Mouse (Mus musculus) spleen, adult 18-20 months (tissue): ENCODE measurements around the gene Mrpl12.

Experiments
- DNase-seq, 2 experiments: peaks; one replicate each; pipeline ENCODE4 v3.0.0; 2022; ENCODE audit warnings: mixed read lengths in 2 of 2

The Mrpl12 gene

DNA sequence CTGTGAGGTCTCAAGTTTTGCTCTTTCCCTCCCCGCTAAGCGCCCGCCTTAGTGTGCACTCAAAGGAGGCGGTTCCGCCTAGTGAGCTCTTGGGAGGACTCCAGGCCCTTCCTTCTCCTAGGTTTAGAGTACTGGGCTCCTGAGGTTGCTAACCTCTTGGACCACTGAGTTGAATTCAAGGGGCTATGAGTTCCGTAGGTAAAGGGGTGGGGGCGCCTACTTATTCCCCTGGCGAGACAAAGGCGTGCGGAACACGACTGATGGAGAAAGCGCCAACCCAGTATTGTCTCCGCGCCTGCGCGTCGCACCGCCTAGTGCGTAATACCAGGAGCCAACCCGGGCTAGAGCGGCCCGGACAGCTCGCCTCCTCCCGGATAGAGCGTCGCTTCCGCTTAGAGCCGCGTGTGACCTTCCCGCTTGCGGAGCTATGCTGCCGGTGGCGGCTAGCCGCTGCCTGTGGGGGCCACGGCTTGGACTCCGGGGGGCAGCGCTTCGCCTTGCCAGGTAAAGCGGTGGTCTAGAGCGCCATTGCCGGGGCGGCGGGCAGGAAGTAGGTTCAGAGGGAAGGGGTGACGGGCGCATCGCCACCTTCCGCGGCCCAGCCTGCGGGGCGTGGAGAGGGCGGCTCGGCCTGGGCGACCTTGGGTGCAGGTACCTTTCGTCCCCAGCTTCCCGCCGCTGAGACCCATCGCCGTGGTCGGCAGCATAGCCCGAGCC lies at the start of gene Mrpl12:
TSS of gene Mrpl12 (plus strand) at position 349 of the 717 bp plus-strand sequence.
- peak; percentile 76 to 82 for DNase-seq

GRCm38 (mm10) chr11:120437152-120437856 lies 47.1 kb upstream of the Mrpl12 start, which contains the start of gene Nploc4:
Gene Nploc4, minus strand, starts transcription at chr11:120437708.
- peak; percentile 74 to 87 for DNase-seq

DNA sequence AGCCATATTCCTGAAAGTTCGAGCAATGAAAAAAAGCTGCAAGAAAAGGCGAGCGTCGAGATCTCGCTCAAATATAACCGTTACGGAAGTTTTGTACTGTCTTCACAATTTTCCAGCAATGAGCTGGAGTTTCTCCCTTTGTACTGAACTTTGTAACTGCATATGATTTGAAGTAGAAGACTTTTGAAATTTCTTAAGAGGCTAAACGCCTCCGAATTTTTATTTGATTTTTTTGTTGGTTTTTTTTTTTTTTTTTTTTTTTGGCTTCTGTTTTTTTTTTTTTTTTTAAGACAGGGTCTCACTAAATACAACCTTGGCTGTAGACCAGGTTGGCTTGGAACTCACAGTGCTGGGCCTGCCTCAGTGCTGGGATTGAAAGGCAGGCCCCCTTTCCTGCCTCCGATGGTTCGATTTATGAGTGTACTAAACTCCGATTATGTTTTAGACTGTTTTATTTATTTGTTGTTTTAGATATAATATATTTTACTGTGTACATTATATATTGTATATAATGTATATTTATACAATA lies 46.5 kb upstream of the Mrpl12 start:
- DNase-seq = no peak

GRCm38 (mm10) chr11:120442344-120442743 lies 42.1 kb upstream of the Mrpl12 start, which contains the start of gene Tspan10:
Gene Tspan10, plus strand, starts transcription at chr11:120442644.
- no peak for DNase-seq

- no peak for DNase-seq
These were observed 41.6 kb upstream of the Mrpl12 start for GRCm38 (mm10) chr11:120442765-120443280.

DNA sequence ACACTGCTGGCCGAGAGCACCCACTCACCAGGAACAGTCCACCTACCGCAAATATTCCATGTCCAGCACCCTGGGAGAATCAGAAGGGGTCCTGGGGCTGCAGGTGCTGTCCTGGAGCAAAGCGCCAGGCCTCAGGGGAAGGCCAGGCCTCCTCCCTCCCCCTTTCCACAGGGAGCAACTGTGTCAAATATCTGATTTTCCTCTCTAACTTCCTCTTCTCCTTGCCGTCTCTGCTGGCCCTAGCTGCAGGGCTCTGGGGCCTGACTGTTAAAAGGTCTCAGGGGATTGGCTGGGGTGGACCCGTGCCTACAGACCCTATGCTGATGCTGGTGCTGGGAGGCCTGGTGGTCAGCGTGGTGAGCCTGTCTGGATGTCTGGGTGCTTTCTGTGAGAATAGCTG lies 40.3 kb upstream of the Mrpl12 start:
- DNase-seq = no peak

DNA sequence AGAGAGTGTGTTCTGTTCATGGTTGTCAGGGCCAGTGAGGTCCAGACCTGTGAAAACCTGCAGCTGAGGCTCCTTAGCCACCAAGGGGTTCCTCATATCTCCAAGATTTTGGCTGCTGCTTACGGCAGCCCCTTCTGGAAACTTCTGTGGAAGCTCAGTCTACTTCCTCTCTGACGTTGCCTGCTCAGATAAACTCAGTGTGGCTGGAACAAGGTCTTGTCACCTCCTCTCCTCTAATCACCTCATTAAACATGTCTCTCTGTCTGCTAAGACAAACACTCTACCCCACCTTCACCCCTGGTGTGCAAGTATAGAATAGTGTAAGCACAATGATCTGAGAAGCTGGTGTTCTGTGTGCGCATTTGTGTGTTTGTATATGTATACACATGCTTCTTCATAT lies 38.9 kb upstream of the Mrpl12 start:
- DNase-seq = no peak

GRCm38 (mm10) chr11:120447179-120447578 lies 37.2 kb upstream of the Mrpl12 start:
- DNase-seq = no peak

DNA sequence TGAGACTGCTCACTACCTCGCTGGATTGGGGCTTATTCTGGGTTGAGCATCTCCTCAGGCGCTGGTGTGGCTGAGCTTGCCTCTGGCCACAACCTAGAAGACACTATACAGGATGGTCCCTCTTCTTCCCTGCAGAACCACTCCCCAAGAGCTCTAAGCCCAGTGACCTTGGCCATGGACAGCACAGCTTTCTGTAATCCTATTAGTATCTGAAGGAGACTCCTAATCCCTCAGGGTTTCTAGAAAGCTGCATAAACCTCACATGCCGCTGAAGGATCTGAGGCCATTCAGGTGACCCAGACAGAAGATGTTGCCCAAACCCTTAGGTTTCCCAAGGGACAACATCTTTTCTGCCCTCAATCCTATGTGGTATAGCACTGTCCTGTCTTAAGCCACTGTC lies 32.2 kb upstream of the Mrpl12 start:
- no peak for DNase-seq

- no peak for DNase-seq
These were observed 31.1 kb upstream of the Mrpl12 start, which contains the start of gene Pde6g for GRCm38 (mm10) chr11:120453306-120453705. Gene Pde6g, minus strand, starts transcription at chr11:120453500.

- DNase-seq = no peak
These were observed 29.4 kb upstream of the Mrpl12 start for GRCm38 (mm10) chr11:120454965-120455364.

GRCm38 (mm10) chr11:120455413-120455812 lies 29.0 kb upstream of the Mrpl12 start:
- no peak for DNase-seq

DNA sequence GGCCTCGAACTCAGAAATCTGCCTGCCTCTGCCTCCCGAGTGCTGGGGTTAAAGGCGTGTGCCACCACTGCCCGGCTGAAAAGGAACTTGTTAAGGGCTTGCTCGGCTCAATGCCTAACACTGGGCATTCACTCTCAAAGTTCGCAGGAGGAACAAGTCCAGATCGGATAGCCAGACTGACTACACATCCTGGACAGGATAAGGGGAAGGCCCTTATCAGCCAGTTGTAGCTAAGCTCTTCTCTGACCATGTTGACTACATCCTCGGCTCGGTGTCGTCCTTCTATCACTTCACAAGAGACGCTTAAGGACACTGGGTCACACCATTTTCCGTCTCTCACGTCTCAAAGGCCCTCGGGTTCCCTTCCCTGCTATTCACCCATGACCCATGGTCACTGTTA lies 27.0 kb upstream of the Mrpl12 start:
- DNase-seq = no peak

DNA sequence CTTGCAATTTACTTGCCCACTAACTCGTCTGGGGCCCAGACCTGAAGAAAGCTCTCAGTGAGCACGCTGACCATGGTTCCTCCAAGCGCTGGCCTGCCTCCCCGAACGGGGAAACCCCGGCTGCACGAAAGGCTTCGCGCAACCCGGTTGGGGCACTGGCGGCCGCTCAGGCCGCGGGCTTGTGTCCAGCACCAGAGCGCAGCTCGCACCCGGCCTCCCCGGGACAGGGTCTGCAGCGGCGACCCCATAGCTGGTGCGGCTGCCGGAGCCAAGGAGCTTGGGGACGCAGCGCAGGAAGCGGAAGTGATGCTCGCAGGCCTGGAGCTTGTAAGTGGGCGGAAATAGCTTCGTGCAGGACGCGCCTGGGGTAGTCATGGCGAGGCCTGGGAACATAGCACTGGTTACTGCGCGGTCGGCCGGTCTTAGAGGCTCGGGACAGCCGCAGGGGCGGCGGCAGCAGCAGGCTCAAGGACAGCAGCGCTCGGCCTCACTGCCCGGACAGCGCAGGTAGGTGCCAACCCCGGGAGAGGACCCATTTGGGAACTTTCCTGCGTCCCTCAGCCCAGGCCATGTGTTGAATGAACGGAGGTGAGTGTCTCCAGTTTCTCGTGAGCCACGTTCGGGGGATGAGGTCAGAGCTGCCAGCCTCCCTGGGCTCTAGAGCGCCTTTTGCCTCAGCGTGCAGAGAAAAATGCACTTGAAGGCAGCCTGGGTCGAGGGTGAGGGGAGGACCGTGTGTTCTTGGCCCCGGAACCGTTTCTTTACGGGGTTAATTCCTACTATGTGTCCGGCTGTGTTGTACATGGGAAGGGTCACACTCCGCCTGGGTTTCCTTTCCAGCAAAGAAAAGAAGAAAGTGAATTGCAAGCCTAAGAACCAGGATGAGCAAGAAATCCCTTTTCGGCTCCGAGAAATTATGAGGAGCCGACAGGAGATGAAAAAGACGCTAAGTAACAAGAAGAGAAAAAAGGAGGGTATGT lies 26.4 kb upstream of the Mrpl12 start, which contains the start of the genes Oxld1 and Ccdc137:
TSS of gene Oxld1 (minus strand) at position 297 of the 980 bp plus-strand sequence.
TSS of gene Ccdc137 (plus strand) at position 344 of the 980 bp plus-strand sequence.
- peak; percentile 52 to 71 for DNase-seq

DNA sequence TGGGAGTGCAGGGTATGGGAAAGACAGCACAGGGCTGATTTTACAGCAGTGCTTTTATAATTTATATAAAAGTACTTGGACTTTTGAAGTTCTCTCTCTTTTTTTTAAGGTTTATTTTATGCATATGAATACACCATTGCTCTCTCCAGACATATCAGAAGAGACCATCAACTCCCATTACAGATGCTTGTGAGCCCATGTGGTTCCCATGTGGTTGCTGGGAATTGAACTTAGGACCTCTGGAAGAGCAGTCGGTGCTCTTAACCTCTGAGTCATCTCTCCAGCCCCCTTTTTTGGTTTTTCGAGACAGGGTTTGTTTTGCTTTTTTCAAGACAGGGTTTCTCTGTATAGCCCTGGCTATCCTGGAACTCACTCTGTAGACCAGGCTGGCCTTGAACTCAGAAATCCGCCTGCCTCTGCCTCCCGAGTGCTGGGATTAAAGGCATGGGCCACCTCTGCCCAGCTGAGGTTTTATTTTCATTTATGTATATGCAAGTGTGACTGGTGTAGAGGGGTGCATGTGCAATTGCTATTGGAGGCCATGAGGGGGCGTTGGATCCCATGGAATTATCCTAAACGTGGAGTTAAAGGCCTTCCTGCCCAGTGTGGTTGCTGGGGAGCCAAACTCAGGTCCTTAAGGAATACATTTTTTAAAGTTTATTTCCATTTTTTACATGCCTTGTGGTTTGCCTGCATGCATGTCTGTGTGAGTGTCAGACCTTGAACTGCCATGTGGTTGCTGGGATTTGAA lies 25.4 kb upstream of the Mrpl12 start:
- DNase-seq = no peak

DNA sequence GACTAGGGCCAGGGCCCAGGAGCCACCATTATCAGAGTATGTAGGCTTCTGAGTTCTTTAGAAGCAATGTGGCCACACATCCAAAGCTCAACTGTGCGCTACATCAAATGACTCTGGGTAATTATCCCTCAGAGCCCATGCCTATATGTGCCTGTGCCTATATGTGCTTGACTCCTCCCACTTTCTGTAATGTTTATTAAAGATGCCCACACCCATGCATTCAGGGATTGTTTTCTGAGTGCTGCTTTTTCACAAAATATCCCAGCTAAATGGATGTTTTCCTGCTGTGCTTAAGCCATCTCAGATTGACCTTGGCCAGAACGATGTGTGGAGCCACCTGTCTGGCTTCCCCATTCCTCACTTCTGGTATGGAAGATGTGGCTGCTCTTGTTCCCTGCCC lies 20.9 kb upstream of the Mrpl12 start:
- DNase-seq = no peak

GRCm38 (mm10) chr11:120464365-120464764 lies 20.0 kb upstream of the Mrpl12 start:
- no peak for DNase-seq

DNA sequence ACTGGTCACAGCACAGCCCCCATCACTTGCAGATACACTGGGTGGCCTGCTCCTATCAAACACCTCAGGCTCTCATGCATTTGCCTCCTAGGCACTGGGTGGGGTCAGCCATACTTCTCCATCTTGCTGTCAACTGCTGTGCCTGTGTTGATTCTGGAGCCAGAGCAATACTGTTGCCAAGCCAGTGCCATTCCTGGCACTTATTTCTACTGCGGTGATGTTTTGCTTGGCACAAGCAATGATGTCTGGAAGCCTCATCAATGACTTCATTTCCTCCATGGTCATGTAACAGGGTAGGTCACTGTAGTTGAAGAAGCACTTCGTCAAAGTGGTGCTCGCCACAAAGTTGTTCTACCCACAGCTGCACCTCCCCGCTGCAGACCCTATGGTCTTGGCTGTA lies 18.9 kb upstream of the Mrpl12 start:
- DNase-seq = no peak

- DNase-seq = peak; percentile 90
These were observed 17.2 kb upstream of the Mrpl12 start, which contains the start of gene Arl16 for GRCm38 (mm10) chr11:120467051-120467735. Gene Arl16, minus strand, starts transcription at chr11:120467607.

DNA sequence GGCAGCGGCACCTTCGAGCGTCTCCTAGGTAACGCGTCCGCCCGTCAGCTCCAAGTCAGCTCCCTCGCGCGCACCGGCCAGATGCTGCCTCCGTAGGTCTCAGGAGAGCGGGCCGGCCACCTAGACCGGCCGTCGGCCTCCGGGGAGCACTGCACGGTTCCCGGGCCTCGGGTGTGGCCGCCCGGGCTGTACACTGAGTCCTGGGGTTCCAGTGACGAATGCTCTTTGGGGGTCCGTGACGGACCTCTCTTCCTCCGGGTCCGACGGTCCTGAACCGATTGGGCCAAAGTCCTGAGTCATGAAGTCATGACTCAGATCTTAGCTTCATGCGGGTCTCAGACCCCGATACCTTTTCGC lies 16.7 kb upstream of the Mrpl12 start:
- DNase-seq = no peak

DNA sequence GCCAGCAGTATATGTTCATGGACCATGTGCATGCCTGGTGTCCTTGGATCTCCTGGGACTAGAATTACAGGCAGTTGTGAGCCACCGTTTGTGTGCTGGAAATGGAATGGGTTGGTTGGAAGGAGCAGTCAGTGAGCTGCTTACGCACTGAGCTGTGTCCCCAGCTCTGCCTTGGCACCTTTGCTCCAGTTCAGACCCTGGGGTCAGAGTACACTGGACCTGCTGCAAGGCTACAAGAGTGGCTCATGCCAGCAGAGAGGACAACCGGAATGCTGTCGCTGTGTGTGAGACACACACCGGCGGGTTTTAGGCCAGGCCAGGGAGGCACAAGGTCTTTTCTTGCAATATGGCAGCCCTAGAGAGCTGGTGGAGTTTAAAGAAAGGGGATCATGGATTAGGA lies 12.4 kb upstream of the Mrpl12 start:
- no peak for DNase-seq
